Mouse (Mus musculus) CH12.LX (cell line): ENCODE measurements around the gene Herc3.

Experiments used
- CHD2 ChIP-seq: IDR thresholded peaks from 2 replicates; pipeline ENCODE4 v1.6.1; 2011; ENCODE audit warnings: low read length, improper control_type of control experiment
- MAZ ChIP-seq: IDR thresholded peaks from 2 replicates; pipeline ENCODE4 v1.6.1; 2012; ENCODE audit warnings: low read depth, mild to moderate bottlenecking, inconsistent platforms, low read length, improper control_type of control experiment, moderate library complexity
- POLR2A ChIP-seq: IDR thresholded peaks from 2 replicates; pipeline ENCODE4 v1.6.1; 2011; ENCODE audit warnings: low read depth, mild to moderate bottlenecking, improper control_type of control experiment, low read length
- UBTF ChIP-seq: IDR thresholded peaks from 2 replicates; pipeline ENCODE4 v1.6.1; 2012; ENCODE audit warnings: low read depth, mild to moderate bottlenecking, inconsistent platforms, low read length, improper control_type of control experiment, moderate library complexity
- ZNF384 ChIP-seq: IDR thresholded peaks from 2 replicates; pipeline ENCODE4 v1.6.1; 2012; ENCODE audit warnings: low read depth, low read length, improper control_type of control experiment, inconsistent platforms

- TF ChIP-seq POLR2A (no peak), UBTF (no peak), MAZ (no peak), CHD2 (no peak), ZNF384 (no peak)
Measured at GRCm38 (mm10) chr6:58937726-58938125, 106.5 kb downstream of the Herc3 start.
